Mouse (Mus musculus) midbrain, embryonic 15.5 days (tissue): ENCODE data around the gene Med13l. TPM values are rescaled to one million over a fixed set of nuclear protein-coding genes. Genes with fewer than 3 reads are reported as not detected.

Source experiments
- ATAC-seq: fragments of 200-750 bp; cut with Nextera tagmentation; replicated peaks from 2 replicates; pipeline ENCODE4 v1.8.0; 2017; ENCODE audit warnings: moderate TSS enrichment
- H3K27ac ChIP-seq: fragments of 300-500 bp; sonication (generic); 2 replicates; pipeline ENCODE4 v1.5.1; 2015; ENCODE audit warnings: mild to moderate bottlenecking, inconsistent platforms
- H3K27me3 ChIP-seq: fragments of 300-500 bp; sonication (generic); replicated peaks from 2 replicates; pipeline ENCODE4 v1.6.1; 2015; ENCODE audit warnings: inconsistent platforms
- H3K36me3 ChIP-seq: fragments of 300-500 bp; sonication (generic); replicated peaks from 2 replicates; pipeline ENCODE4 v1.6.1; 2015; ENCODE audit warnings: inconsistent platforms
- H3K4me1 ChIP-seq: fragments of 300-500 bp; sonication (generic); 2 replicates; pipeline ENCODE4 v1.6.1; 2015; ENCODE audit warnings: inconsistent platforms
- H3K4me2 ChIP-seq: fragments of 300-500 bp; sonication (generic); 2 replicates; pipeline ENCODE4 v1.6.1; 2015; ENCODE audit warnings: inconsistent platforms, mild to moderate bottlenecking, moderate library complexity
- H3K4me3 ChIP-seq: fragments of 300-500 bp; sonication (generic); 2 replicates; pipeline ENCODE4 v1.5.1; 2015; ENCODE audit warnings: mild to moderate bottlenecking, inconsistent platforms
- H3K9ac ChIP-seq: fragments of 300-500 bp; sonication (generic); 2 replicates; pipeline ENCODE4 v1.6.1; 2015; ENCODE audit warnings: mild to moderate bottlenecking, inconsistent platforms
- H3K9me3 ChIP-seq: fragments of 300-500 bp; sonication (generic); 2 replicates; pipeline ENCODE4 v1.6.1; 2016; ENCODE audit warnings: inconsistent platforms
- WGBS: fragments of 180-500 bp; shearing (Covaris S2); methylation state at CpG from one replicate; pipeline ENCODE4 v1.1.7; 2015; ENCODE audit warnings: mixed read lengths; 5-methylcytosine and 5-hydroxymethylcytosine counted together
- polyA plus RNA-seq: library from polyadenylated mRNA; unstranded; fragments of >200 nt; fragmentation: Nextera tagmentation; extraction: Ambion mirVana; gene quantifications from 2 replicates; pipeline ENCODE4 v1.2.1, GENCODE M21; 2015

Med13l gene
- polyA plus RNA-seq, 1 experiment from 2014 or later: 17.3 TPM

- no peaks in the 10 kb centered on the region for H3K36me3 ChIP-seq
- H3K27me3 ChIP-seq: no peaks in the 10 kb centered on the region
- H3K9ac ChIP-seq: no peak overlapping the region
- H3K4me2 ChIP-seq: no peak overlapping the region
- H3K4me3 ChIP-seq: no peak overlapping the region
- ATAC-seq: no peak
- WGBS: 86% methylated on average over 4 of the region's 4 CpGs
- no peak overlapping the region for H3K27ac ChIP-seq
- H3K4me1 ChIP-seq: peaks cover 58% of the 10 kb centered on the region
- no peaks in the 10 kb centered on the region for H3K9me3 ChIP-seq
These were observed 41.0 kb downstream of the Med13l start for GRCm38 (mm10) chr5:118601452-118601851.

- Histone ChIP-seq H3K4me3 (no peak overlapping the region), H3K4me2 (no peak overlapping the region), H3K27ac (no peak overlapping the region), H3K9ac (no peak overlapping the region), H3K4me1 (peaks cover 62% of the 10 kb centered on the region), H3K9me3 (no peaks in the 10 kb centered on the region), H3K27me3 (no peaks in the 10 kb centered on the region), H3K36me3 (no peaks in the 10 kb centered on the region)
- 64% methylated on average over 7 of the region's 7 CpGs for WGBS
- ATAC-seq: no peak
These were observed 42.2 kb downstream of the Med13l start for GRCm38 (mm10) chr5:118602706-118603105.

GRCm38 (mm10) chr5:118605424-118606067 lies 45.1 kb downstream of the Med13l start:
- H3K27me3 ChIP-seq: no peaks in the 10 kb centered on the region
- WGBS: 79% methylated on average over 11 of the region's 11 CpGs
- peaks cover 52% of the 10 kb centered on the region for H3K4me1 ChIP-seq
- no peak overlapping the region for H3K9ac ChIP-seq
- no peak overlapping the region for H3K4me3 ChIP-seq
- H3K9me3 ChIP-seq: no peaks in the 10 kb centered on the region
- no peak overlapping the region for H3K27ac ChIP-seq
- no peak overlapping the region for H3K4me2 ChIP-seq
- ATAC-seq: no peak
- no peaks in the 10 kb centered on the region for H3K36me3 ChIP-seq

- 71% methylated on average over 13 of the region's 13 CpGs for WGBS
- ATAC-seq: 0 out of 2 replicates have a peak, but pooled peaks have one; percentile 33
- Histone ChIP-seq H3K36me3 (no peaks in the 10 kb centered on the region), H3K27ac (no peak overlapping the region), H3K27me3 (no peaks in the 10 kb centered on the region), H3K9ac (no peak overlapping the region), H3K4me3 (no peak overlapping the region), H3K9me3 (no peaks in the 10 kb centered on the region), H3K4me1 (peaks cover 45% of the 10 kb centered on the region), H3K4me2 (no peak overlapping the region)
These were observed 46.2 kb downstream of the Med13l start for GRCm38 (mm10) chr5:118606636-118607035.

GRCm38 (mm10) chr5:118607900-118608299 lies 47.4 kb downstream of the Med13l start:
- 0 out of 2 replicates have a peak overlapping the region, but pooled peaks have one; percentile 2 for H3K27ac ChIP-seq
- H3K4me2 ChIP-seq: no peak overlapping the region
- no peaks in the 10 kb centered on the region for H3K27me3 ChIP-seq
- no peak for ATAC-seq
- peaks cover 41% of the 10 kb centered on the region for H3K4me1 ChIP-seq
- H3K9ac ChIP-seq: no peak overlapping the region
- H3K9me3 ChIP-seq: no peaks in the 10 kb centered on the region
- H3K4me3 ChIP-seq: no peak overlapping the region
- WGBS: 99% methylated on average over 1 of the region's 1 CpGs
- H3K36me3 ChIP-seq: no peaks in the 10 kb centered on the region

- Histone ChIP-seq H3K27ac (no peak overlapping the region), H3K4me1 (peaks cover 36% of the 10 kb centered on the region), H3K27me3 (no peaks in the 10 kb centered on the region), H3K4me2 (no peak overlapping the region), H3K9ac (no peak overlapping the region), H3K36me3 (no peaks in the 10 kb centered on the region), H3K9me3 (no peaks in the 10 kb centered on the region), H3K4me3 (no peak overlapping the region)
- 72% methylated on average over 5 of the region's 5 CpGs for WGBS
- ATAC-seq: no peak
These were observed 50.0 kb downstream of the Med13l start for GRCm38 (mm10) chr5:118610468-118610867.

- Histone ChIP-seq H3K9me3 (no peaks in the 10 kb centered on the region), H3K36me3 (no peaks in the 10 kb centered on the region), H3K27me3 (no peaks in the 10 kb centered on the region), H3K27ac (no peak overlapping the region), H3K4me3 (no peak overlapping the region), H3K4me1 (peaks cover 24% of the 10 kb centered on the region), H3K4me2 (no peak overlapping the region), H3K9ac (no peak overlapping the region)
- WGBS: 84% methylated on average over 13 of the region's 13 CpGs
- ATAC-seq: no peak
These were observed 52.6 kb downstream of the Med13l start for GRCm38 (mm10) chr5:118612956-118613631.

GRCm38 (mm10) chr5:118613704-118614103 lies 53.2 kb downstream of the Med13l start:
- 58% methylated on average over 2 of the region's 2 CpGs for WGBS

GRCm38 (mm10) chr5:118614116-118614515 lies 53.6 kb downstream of the Med13l start:
- H3K9me3 ChIP-seq: no peaks in the 10 kb centered on the region
- no peak for ATAC-seq
- no peak overlapping the region for H3K27ac ChIP-seq
- no peak overlapping the region for H3K9ac ChIP-seq
- H3K36me3 ChIP-seq: no peaks in the 10 kb centered on the region
- H3K4me1 ChIP-seq: peaks cover 33% of the 10 kb centered on the region
- 53% methylated on average over 8 of the region's 8 CpGs for WGBS
- no peaks in the 10 kb centered on the region for H3K27me3 ChIP-seq
- H3K4me3 ChIP-seq: no peak overlapping the region
- no peak overlapping the region for H3K4me2 ChIP-seq

More at GRCm38 (mm10) chr5:118613704-118614103, 53.2 kb downstream of the Med13l start:
- Histone ChIP-seq H3K9ac (no peak overlapping the region), H3K9me3 (no peaks in the 10 kb centered on the region), H3K4me2 (no peak overlapping the region), H3K27ac (no peak overlapping the region), H3K36me3 (no peaks in the 10 kb centered on the region), H3K27me3 (no peaks in the 10 kb centered on the region), H3K4me1 (peaks cover 29% of the 10 kb centered on the region), H3K4me3 (no peak overlapping the region)
- ATAC-seq: no peak

- Histone ChIP-seq H3K9me3 (no peaks in the 10 kb centered on the region), H3K36me3 (no peaks in the 10 kb centered on the region), H3K4me2 (no peak overlapping the region), H3K27me3 (no peaks in the 10 kb centered on the region), H3K27ac (no peak overlapping the region), H3K9ac (no peak overlapping the region), H3K4me1 (peaks cover 36% of the 10 kb centered on the region), H3K4me3 (no peak overlapping the region)
- ATAC-seq: no peak
- 61% methylated on average over 2 of the region's 2 CpGs for WGBS
These were observed 54.1 kb downstream of the Med13l start for GRCm38 (mm10) chr5:118614571-118614981.

- Histone ChIP-seq H3K9ac (no peak overlapping the region), H3K4me2 (peak overlapping the region; percentile 23; the same call in 1 of the 2 replicates), H3K27me3 (no peaks in the 10 kb centered on the region), H3K9me3 (no peaks in the 10 kb centered on the region), H3K36me3 (no peaks in the 10 kb centered on the region), H3K27ac (peak overlapping the region; percentile 67), H3K4me3 (no peak overlapping the region), H3K4me1 (peaks cover 53% of the 10 kb centered on the region)
- ATAC-seq: peak; percentile 60; the same call in 1 of the 2 replicates
- WGBS: 11% methylated on average over 12 of the region's 12 CpGs
These were observed 58.6 kb downstream of the Med13l start for GRCm38 (mm10) chr5:118618963-118619610.

- Histone ChIP-seq H3K4me3 (no peak overlapping the region), H3K27ac (peak overlapping the region; percentile 1; the same call in 1 of the 2 replicates), H3K4me1 (peaks cover 50% of the 10 kb centered on the region), H3K27me3 (no peaks in the 10 kb centered on the region), H3K9ac (no peak overlapping the region), H3K9me3 (no peaks in the 10 kb centered on the region), H3K36me3 (no peaks in the 10 kb centered on the region), H3K4me2 (no peak overlapping the region)
- 18% methylated on average over 7 of the region's 7 CpGs for WGBS
- ATAC-seq: peak; percentile 84
These were observed 59.3 kb downstream of the Med13l start for GRCm38 (mm10) chr5:118619801-118620200.
